In the genomic region with DNA sequence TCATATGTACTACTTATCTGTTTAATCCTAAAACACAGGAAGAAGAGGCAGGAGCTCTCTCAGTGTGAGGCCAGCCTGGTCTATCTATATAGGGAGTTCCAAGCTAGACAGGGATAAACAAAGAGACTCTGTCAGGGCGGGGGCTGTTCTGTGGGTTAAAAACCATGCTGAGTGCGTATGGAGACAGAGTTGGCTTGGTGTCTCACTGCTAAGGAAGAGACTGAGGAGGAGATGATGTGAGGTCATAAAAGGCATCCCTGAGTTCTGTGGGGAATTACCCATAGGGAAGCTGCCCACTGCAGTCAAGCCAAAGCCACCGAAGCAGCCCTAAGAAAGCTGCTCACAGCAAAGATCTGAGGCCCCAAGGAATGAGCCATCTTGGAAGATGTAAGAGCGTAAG, we compare ENCODE assay signal across 9 mouse cellular contexts. TPM values are rescaled to one million over a fixed set of nuclear protein-coding genes. Genes with fewer than 3 reads are reported as not detected.
DNase-seq lines count a peak whose midpoint lies in the region; ATAC-seq and TF ChIP-seq lines count a peak whose summit lies in the region.
"Had no signal": no experiment of that assay in that cellular context is flagged by ENCODE, and none has a peak within 500 bp of the region (broad histone marks: within the 10 kb centered on the region; RNA-seq: fewer than 3 reads in every experiment).

Gene Snn (plus strand): TSS at position 301 of the 400 bp plus-strand sequence.

- intact Hi-C loops in heart, postnatal 14 days (cut with DNase I), result no loop called here

- 84% methylated on average over 4 of the region's 4 CpGs for WGBS in embryonic facial prominence, embryonic 11.5 days
- WGBS in limb, embryonic 14.5 days, result 90% methylated on average over 4 of the region's 4 CpGs

- no peak for TF ChIP-seq POLR2A in limb, embryonic 14.5 days (IDR thresholded peaks at IDR 0.05; ENCODE audit: borderline replicate concordance, extremely low read depth, insufficient read depth, insufficient read length)

- no peak within 1 kb of the TSS for H3K4me3 ChIP-seq in embryonic facial prominence, embryonic 11.5 days (ENCODE audit: low read depth, low read length)
- H3K4me3 ChIP-seq in limb, embryonic 14.5 days (replicated peaks; ENCODE audit: low read length), result no peak within 1 kb of the TSS

- no peak within 1 kb of the TSS for H3K9ac ChIP-seq in embryonic facial prominence, embryonic 11.5 days (replicated peaks; ENCODE audit: low read length)
- H3K9ac ChIP-seq in limb, embryonic 14.5 days (ENCODE audit: low read depth, low read length, severe bottlenecking), result no peak within 1 kb of the TSS

- no peaks in the 10 kb centered on the region for H3K27me3 ChIP-seq in embryonic facial prominence, embryonic 11.5 days (ENCODE audit: control insufficient read depth, insufficient read depth, low read length)
- no peaks in the 10 kb centered on the region for H3K27me3 ChIP-seq in limb, embryonic 14.5 days (ENCODE audit: control insufficient read depth, insufficient read depth, low read length)

- no peak for DNase-seq in layer of hippocampus, adult 18-20 months (ENCODE audit: low spot score in 2 of 2)
- DNase-seq in layer of hippocampus, adult 11-12 months (ENCODE audit: low spot score), result no peak
- no peak for DNase-seq in embryonic facial prominence, embryonic 11.5 days (ENCODE audit: low spot score)
- no peak for DNase-seq in heart, postnatal 14 days
- DNase-seq in limb, embryonic 14.5 days (ENCODE audit: low spot score), result no peak
- no peak for DNase-seq in cerebellum, adult 8-10 months
- no peak for DNase-seq in thymus, adult 18-20 months
- DNase-seq in right cerebral cortex, postnatal 25 days, result no peak

- H3K4me1 ChIP-seq in embryonic facial prominence, embryonic 11.5 days (ENCODE audit: control insufficient read depth, insufficient read depth, low read length), result peaks cover 3% of the 10 kb centered on the region
- peaks cover 20% of the 10 kb centered on the region for H3K4me1 ChIP-seq in limb, embryonic 14.5 days (ENCODE audit: control insufficient read depth, insufficient read depth, low read length)

- H3K27ac ChIP-seq in embryonic facial prominence, embryonic 11.5 days (replicated peaks; ENCODE audit: low read depth, low read length), result no peak within 1 kb of the TSS
- H3K27ac ChIP-seq in limb, embryonic 14.5 days (replicated peaks; ENCODE audit: low read depth, low read length), result no peak within 1 kb of the TSS
- H3K27ac ChIP-seq: macrophage had no signal

- H3K36me3 ChIP-seq in embryonic facial prominence, embryonic 11.5 days (replicated peaks; ENCODE audit: control insufficient read depth, insufficient read depth, low read depth, low read length), result no peaks in the 10 kb centered on the region
- H3K36me3 ChIP-seq in limb, embryonic 14.5 days (ENCODE audit: control insufficient read depth, insufficient read depth, low read length), result no peaks in the 10 kb centered on the region

- no peaks in the 10 kb centered on the region for H3K9me3 ChIP-seq in embryonic facial prominence, embryonic 11.5 days (replicated peaks; ENCODE audit: control insufficient read depth, low read length)
- H3K9me3 ChIP-seq in limb, embryonic 14.5 days (ENCODE audit: control insufficient read depth, low read length), result no peaks in the 10 kb centered on the region

- no peak within 1 kb of the TSS for H3K4me2 ChIP-seq in embryonic facial prominence, embryonic 11.5 days (ENCODE audit: low read depth, low read length)
- H3K4me2 ChIP-seq in limb, embryonic 14.5 days (replicated peaks; ENCODE audit: low read depth, low read length, severe bottlenecking), result no peak within 1 kb of the TSS

- ATAC-seq in embryonic facial prominence, embryonic 11.5 days (replicated peaks; ENCODE audit: insufficient number of reproducible peaks, low FRiP score, low TSS enrichment, low read depth), result no peak
- no peak for ATAC-seq in limb, embryonic 14.5 days (ENCODE audit: low FRiP score, low read depth)

RNA-seq across cellular contexts. Expression of gene Snn, which starts in this region (rescaled TPM):
- 100 to 1,000 TPM; 182 to 191 TPM for total RNA-seq in layer of hippocampus, adult 18-20 months (2021)
- polyA plus RNA-seq in embryonic facial prominence, embryonic 11.5 days (2014; fragmentation: Nextera tagmentation; extraction: Ambion mirVana), result 66.4 and 75.6 TPM in 2 replicates
- total RNA-seq in heart, postnatal 14 days (2021), result 10 to 100 TPM; 33.5 to 37.4 TPM
- polyA plus RNA-seq in limb, embryonic 14.5 days (2012; rRNA removed), result 59.0 and 59.7 TPM in 2 replicates
- polyA plus RNA-seq in limb, embryonic 14.5 days (2014; fragmentation: Nextera tagmentation; extraction: Ambion mirVana), result 45.2 and 46.9 TPM in 2 replicates

Comparison
In these comparisons a context has a peak if more than half of its experiments do, and no peak if none do; other contexts are left out.
1. RNA of gene Snn (total RNA-seq): 182 to 191 TPM in layer of hippocampus, adult 18-20 months; 33.5 to 37.4 TPM in heart, postnatal 14 days; every median in the first group is over 4 times any median in the second.